Mouse (Mus musculus) kidney, adult 8-10 months (tissue): Measurements from ENCODE around the gene Plekhm1.
"Not testable (repeated sequence)": the region's sequence is repeated elsewhere in the genome, so short reads cannot be mapped to it uniquely, and the experiment has no call there.

Experiments used
- DNase-seq, 2 experiments: peaks; one replicate each; pipeline ENCODE4 v3.0.0; 2022

Plekhm1 gene

GRCm38 (mm10) chr11:103338671-103339070 is 73.8 kb downstream of the Plekhm1 start:
- DNase-seq = peak in 1 of 2 experiments; percentile 76

- DNase-seq = no peak
Measured at GRCm38 (mm10) chr11:103338119-103338518, 74.4 kb downstream of the Plekhm1 start.

- no peak for DNase-seq
Measured at GRCm38 (mm10) chr11:103337180-103337579, 75.3 kb downstream of the Plekhm1 start.

GRCm38 (mm10) chr11:103335561-103335960 is 76.9 kb downstream of the Plekhm1 start:
- DNase-seq = peak; percentile 75 to 78

DNA sequence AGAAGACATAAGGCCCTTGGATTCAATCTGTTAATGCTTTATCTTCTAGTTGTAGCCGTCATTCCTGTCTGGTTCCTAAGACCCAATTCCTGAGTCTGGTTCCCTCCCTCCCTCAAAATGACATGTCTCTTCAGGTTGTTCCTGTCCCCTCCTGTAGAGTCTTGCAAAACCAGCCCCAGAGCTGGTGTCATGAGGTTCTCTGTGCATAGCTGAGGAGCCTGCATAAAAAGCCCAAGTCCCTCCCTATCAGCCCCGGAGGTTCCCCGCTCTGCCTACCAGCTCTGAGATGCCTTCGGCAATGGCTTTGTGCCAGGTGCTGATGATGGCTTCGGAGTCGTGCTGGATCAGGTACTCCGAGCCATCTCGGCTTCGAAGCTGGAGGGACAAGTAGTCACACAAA is 77.6 kb downstream of the Plekhm1 start:
- no peak for DNase-seq

- DNase-seq = peak in 1 of 2 experiments; percentile 55
Measured at GRCm38 (mm10) chr11:103333719-103334398, 78.6 kb downstream of the Plekhm1 start.

DNA sequence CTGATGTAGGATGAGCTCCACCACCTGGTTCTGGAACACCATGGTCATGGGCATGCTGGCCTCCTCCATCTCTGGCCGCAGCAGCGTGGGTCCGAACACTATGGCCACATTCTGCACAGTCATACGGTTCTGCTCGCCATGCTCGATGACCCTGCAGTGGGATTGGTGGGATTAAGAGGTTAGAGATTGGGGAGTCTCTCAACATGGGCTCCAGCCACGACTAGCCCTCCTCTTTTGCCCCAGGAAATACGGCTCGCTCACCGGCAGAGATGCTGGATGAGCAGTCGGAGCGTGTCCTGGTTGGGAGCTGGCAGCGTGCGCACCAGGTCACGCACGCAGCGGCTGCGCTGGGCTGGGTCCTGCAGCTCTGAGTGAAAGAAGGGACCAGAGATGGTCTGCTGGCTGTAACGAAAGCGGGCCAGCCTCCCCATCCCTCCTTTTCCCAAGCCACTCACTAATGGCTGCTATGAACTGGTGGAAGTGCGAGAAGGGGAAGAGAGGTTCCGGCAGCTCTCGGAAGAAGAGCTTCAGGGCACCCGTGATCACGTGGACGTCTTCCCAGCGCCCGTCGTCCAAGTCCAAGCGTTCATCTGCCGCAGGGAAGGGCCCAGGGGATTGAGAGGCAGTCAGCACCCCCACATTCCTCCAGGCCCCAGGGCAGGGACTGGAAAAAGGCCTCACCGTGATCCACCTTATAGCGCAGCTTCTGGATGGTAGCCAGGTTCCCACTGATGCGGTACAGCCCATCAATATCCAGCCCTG is 79.4 kb downstream of the Plekhm1 start:
- no peak for DNase-seq

DNA sequence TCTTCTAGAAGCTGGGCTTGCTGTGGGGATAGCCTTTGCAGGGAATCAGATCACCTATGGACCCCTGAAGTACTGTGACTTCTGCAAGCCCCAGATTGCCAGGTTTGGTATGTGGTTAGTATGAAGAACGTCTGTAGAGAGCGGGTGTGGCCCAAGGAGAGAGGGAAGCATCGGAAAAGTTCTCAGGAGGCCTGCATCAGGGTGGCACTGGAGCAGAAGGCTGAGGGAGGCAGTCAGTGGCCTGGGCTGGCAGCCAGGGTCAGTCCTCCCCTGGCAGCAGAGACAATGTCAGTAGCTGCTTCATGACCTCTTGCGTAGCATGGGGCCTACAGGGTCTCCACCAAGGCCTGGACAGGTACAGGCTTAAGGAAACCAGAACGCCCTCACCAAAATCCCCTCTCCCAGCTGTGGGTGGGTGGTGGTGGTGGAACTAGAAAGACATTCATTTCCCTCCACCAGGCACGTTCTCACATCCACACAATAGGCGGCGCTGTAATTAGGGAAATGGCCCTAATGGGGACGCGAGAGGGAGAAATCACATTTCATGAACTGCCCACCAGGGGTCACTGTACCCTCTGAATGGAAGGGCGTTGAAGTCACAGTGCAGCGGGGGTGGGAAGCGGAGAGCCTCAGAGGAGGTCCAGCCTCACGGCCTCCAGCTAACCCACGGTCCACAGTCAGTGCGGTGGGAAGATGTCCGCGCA is 80.1 kb downstream of the Plekhm1 start:
- DNase-seq = peak; percentile 76 to 84

DNA sequence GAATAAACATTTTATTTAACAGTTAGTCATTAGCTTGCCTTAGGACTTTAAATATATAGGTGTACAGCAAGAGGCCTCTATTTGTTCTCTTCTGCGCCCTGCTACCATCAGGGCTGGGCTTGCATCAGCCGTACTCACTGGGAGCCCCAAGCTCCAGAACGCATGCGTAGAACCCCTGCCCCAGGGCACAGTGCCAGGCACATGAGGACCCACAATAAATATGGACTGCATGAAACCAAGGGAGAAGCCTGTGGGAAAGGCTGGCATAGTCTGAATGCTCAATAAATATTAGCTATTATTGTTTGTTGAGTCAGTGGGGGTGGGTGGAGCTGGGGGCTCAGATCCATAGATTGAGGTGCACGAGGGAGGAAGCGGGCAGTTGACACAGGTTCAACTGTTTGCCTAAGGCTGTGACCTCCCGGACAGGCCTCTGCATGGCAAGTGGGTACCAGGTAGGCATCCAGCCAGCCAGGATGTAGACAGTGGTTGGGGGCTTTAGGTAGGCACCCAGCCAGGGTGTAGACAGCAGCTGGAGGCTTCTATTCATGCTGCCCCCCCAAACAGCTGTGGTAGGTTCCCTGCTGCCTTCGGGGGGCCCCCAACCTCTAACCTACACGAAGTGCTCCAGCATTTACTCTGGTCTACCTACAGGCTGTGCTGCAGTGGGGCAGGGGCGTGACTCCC is 80.8 kb downstream of the Plekhm1 start:
- no peak for DNase-seq

GRCm38 (mm10) chr11:103330651-103331319 is 81.7 kb downstream of the Plekhm1 start:
- DNase-seq = no peak

DNA sequence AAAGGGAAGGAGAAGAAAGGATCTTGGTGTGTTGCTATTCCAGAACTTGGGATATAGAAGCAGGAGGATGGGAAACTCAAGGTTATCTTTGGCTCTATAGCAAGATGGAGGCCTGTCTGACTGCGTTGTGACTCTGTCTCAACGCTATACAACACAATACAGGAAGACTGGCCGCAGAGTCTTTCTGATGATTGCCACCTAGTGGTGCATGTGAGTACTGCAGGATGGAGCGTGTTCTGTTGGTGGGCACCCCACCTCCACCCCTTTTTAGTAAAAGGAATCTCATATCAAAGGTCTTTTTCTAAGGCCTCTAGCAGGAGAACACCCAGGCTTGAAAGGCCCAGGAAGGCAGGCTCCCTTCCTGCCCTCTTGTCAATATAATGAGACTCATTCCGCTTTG is 85.5 kb downstream of the Plekhm1 start:
- peak in 1 of 2 experiments; percentile 78 for DNase-seq

DNA sequence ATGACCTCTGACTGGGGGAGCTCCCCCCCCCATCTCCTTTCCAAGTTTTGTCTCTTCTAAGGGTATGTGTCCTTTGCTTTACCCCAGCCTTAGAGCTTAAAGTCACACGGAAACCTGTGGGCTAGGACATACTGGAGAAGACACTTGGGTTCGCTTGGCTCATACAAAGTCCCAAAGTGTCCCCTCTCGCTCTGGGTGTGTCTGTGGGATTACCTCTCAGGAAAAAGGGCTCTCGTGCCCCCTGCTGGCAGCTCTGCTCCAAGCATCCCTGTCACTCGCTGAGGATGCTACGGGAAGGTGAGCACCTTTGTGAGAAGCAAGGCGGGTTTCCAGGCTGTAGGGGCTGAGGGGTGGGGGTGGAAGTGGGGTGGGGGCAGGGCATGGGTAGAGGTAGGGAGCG is 87.3 kb downstream of the Plekhm1 start:
- DNase-seq = peak in 1 of 2 experiments; percentile 73

- no peak for DNase-seq
Measured at GRCm38 (mm10) chr11:103324723-103325122, 87.8 kb downstream of the Plekhm1 start.

GRCm38 (mm10) chr11:103322832-103323231 is 89.7 kb downstream of the Plekhm1 start:
- not testable (repeated sequence) for DNase-seq

DNA sequence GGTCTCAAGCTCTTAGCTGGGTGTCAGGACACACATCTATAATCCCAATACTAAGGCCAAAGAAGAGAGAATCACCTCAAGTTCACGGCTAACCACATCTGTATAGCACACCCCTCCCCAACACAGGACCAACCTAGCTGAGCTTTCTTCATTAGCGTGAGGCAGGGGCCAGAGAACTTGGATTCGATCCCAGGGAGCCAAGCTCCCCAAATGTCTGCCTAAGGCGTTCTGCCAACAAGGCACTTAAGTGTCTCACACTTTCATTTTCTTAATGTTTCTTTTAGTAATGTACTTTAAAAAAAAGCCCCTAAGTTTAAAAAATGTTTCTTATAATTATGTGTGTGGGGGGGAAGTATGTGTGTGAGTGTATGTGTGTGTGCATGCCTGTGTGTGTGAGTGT is 91.8 kb downstream of the Plekhm1 start:
- no peak for DNase-seq

GRCm38 (mm10) chr11:103320196-103320595 is 92.3 kb downstream of the Plekhm1 start:
- no peak for DNase-seq

DNA sequence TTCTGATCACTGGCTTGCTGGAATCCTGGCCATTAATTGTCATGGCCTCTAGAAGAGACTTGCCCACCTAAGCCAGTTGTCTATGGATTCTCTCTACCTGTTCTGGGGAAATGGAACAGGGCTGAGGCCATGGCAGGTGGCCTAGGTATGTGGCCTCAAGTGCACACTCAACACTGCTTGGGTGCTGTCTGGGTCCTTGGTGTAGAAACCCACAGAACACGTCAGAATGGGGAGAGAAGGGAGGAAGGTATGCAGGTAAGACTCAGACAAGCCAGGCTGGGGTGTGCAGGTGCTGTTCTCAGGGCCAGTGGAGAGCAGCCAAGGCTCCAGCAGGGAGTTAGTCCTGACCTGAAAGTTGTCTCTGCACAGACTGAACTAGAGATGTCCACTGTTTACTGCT is 94.4 kb downstream of the Plekhm1 start:
- DNase-seq = no peak

DNA sequence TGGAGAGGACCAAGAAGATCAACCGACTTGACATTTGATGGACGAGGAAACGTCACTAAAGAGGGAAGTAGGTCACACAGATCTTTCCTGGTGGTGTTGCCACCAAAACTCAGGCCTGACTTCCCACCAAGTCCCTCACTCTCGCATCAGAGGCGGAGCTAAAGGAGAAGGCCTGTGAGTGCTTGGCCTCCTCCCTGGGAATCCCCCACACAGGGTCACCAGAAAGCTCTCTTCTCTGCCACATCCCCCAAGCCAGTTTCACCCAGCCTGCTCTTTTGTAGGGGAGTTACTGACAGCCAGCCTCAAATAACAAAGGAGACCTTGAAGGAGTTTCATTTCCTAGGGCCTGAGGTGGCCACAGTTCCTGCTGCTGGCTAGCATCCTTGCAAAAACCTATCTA is 97.1 kb downstream of the Plekhm1 start:
- no peak for DNase-seq

DNA sequence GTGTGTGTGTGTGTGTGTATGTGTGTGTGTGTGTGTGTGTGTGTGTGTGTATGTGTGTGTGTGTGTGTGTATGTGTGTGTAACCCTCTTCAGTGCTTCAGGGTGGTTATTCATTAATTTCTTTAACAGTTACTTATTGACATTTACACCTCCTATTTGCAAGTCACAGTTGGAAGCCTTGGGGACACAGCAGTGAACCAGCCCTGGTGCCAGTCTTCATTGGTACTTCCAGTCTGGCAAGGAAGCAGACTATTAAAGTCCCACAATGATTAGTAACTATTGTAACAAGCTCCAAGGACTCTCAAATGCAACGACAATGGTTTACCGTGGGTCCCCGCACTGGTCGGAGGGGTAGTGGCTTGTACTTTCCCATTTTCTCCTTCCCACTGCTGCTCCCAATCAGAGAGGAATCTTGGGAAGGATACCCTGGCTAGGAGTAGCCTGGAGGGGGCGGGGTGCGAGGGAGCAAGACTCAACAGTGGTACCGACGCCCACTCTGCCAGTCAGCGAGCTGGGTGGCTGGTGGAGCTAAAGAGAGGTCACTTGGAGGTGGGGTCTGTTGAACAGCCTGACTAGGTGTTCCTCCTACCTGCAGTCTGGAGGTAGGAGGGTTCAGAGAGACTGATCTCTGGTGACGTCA is 97.6 kb downstream of the Plekhm1 start:
- peak; percentile 51 to 79 for DNase-seq
